Mouse (Mus musculus) thymus, adult 2 months (tissue): ENCODE measurements around the gene Efhb.

ENCODE experiments used
- CTCF ChIP-seq: fragments of 200-500 bp; IDR thresholded peaks from 2 replicates; pipeline ENCODE4 v1.5.1; 2012; ENCODE audit warnings: mild to moderate bottlenecking, control low read depth, low read length, moderate library complexity, borderline replicate concordance; ENCODE audit not compliant: control insufficient read depth, poor library complexity, insufficient read depth; ENCODE audit errors: extremely low read depth
- POLR2A ChIP-seq: fragments of 200-500 bp; IDR thresholded peaks from 2 replicates; pipeline ENCODE4 v1.6.1; 2012; ENCODE audit warnings: mild to moderate bottlenecking, low read length, control low read depth, moderate library complexity; ENCODE audit not compliant: control insufficient read depth, poor library complexity, insufficient read depth; ENCODE audit errors: extremely low read depth

- TF ChIP-seq CTCF (no peak), POLR2A (no peak)
These were observed 76.3 kb downstream of the Efhb start for GRCm38 (mm10) chr17:53386863-53387262.
